Mouse (Mus musculus) T-cell, adult 2 months (primary cell): ENCODE measurements around the gene Gm42688.

Experiments
- DNase-seq: peaks from one replicate; pipeline ENCODE4 v3.0.0; 2022; ENCODE audit warnings: low spot score

Gene Gm42688

GRCm38 (mm10) chr6:83101316-83101687, at the start of gene Gm42688, which contains the start of gene Ccdc142:
TSS of gene Gm42688 (plus strand) at chr6:83101617.
TSS of gene Ccdc142 (plus strand) at chr6:83101601.
- DNase-seq = peak; percentile 88

- DNase-seq = peak; percentile 36
These were observed 48.1 kb upstream of the Gm42688 start for GRCm38 (mm10) chr6:83053136-83053960.

DNA sequence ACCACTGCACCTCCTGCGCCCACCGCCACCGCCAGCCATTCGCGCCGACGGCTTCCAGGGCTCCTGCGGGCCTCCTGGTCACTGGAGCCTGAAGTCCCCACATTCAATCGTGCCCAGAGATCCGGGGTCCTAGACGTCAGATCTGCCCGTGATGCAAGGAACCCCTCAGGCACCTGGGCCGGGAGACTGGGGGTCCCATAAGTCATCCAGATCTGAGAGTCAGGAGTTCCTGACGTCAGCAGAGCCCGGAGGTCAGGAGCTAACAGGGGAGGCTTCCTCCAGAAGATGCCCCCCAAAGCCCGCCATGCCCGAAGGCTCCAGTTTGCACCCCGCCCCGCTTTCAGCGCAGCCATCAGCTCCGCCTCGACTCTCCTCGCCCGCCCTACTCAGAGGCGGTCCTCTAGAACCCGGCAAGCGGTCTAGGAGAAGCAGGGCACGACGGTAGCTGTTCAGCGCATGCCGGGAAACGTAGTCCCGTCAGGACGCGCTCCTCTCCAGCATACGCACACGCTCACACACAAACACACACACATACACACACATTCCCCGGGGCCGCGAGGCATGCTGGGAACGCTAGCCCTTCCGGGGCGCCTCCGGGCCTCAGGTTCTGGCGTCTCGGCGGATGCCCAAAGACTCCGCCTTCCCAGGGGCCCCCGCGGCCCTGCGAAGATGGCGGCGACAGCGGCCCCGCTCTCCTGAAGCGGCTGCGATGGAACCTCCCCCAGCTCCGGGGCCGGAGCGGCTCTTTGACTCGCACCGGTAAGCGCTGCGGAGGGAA, 47.2 kb upstream of the Gm42688 start, which contains the start of gene Aup1:
Gene Aup1, plus strand, starts transcription at position 448 of the 778 bp plus-strand sequence.
- peak; percentile 97 for DNase-seq

GRCm38 (mm10) chr6:83054871-83055431, 46.5 kb upstream of the Gm42688 start, which contains the start of gene Htra2:
TSS of gene Htra2 (minus strand) at chr6:83055273.
- no peak for DNase-seq

DNA sequence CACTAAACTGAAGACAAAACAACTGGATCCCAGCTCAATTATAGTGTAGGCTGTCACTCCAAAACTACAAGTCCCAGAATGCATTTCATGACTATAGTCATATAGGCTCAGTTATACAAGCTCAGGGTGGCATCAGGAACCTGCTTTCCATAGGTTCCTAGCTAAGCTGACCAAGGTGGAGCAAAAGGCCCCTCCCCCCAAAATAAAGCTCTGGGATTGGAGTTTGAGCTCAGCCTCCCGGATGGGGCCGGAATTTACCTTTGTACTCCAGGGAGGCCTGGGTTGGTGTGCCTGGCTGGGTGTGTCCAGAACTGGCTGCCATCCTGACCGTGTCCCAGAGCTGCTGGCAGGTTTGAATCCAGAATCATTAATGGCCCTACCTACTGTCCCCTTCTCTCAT, 43.6 kb upstream of the Gm42688 start, which contains the start of gene Dqx1:
Gene Dqx1, plus strand, starts transcription at position 55 of the 400 bp plus-strand sequence.
- no peak for DNase-seq

- DNase-seq = no peak
These were observed 42.7 kb upstream of the Gm42688 start for GRCm38 (mm10) chr6:83058725-83059124.

DNA sequence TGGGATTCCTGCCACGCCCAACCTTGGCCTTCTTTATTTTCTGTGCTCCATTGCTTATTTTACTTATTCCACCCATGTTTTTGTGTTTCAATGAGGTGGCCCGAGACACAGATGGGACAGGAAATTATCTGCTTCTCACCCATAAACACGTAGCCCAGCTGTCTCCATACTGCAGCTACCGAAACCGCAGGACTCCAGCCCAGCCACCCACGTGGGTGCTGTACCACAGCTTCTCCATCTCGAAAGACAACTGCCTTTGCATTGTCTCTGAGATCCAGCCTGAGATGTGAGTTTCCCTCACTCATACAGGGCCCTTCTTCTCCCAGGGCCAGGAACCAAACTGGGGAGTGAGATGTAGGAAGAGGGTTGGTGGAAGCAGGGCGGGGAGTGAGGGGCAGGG, 35.4 kb upstream of the Gm42688 start:
- DNase-seq = peak; percentile 43

- DNase-seq = no peak
These were observed 35.0 kb upstream of the Gm42688 start for GRCm38 (mm10) chr6:83066441-83066840.

GRCm38 (mm10) chr6:83068221-83068620, 33.2 kb upstream of the Gm42688 start:
- DNase-seq = no peak

DNA sequence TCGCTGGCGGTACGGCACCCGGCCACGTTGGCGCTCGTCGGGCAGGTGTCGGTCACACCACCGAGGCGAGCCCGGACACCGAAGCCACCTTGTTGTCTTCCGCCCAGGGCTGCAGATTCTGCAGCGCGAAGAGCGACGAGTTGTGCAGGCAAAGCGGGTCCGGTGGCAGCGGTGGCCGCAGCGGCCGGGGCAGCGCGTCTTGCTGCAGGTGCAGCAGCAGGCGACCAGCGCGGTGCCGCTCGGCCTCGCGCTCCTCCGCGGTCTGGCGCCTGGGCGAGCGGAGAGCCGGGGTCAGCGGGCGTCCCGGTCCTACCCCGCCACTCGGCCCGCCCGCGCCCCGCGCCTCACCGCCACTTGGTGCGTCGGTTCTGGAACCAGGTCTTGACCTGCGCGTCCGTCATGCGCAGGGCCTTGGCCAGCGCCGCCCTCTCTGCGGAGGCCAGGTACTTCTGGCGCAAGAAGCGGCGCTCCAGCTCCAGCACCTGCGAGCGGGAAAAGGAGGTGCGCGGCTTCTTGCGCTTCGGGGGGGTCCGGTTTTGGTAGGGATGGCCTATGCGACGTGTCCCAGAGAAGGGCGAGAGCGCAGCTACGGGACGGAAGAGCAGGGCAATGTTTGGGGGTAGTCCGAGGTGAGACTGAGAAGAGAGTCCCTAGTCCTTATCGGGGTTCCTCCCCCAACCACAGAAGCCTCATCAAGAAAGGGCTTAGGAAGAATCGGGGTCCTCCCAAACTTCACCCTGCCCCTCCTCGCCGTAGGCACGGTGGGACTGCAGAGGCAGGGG, 32.5 kb upstream of the Gm42688 start:
- DNase-seq = no peak

- no peak for DNase-seq
These were observed 31.8 kb upstream of the Gm42688 start for GRCm38 (mm10) chr6:83069488-83070246.

GRCm38 (mm10) chr6:83070247-83070310, 31.3 kb upstream of the Gm42688 start, which contains the start of gene Tlx2:
TSS of gene Tlx2 (minus strand) at chr6:83070293.
- DNase-seq = no peak

DNA sequence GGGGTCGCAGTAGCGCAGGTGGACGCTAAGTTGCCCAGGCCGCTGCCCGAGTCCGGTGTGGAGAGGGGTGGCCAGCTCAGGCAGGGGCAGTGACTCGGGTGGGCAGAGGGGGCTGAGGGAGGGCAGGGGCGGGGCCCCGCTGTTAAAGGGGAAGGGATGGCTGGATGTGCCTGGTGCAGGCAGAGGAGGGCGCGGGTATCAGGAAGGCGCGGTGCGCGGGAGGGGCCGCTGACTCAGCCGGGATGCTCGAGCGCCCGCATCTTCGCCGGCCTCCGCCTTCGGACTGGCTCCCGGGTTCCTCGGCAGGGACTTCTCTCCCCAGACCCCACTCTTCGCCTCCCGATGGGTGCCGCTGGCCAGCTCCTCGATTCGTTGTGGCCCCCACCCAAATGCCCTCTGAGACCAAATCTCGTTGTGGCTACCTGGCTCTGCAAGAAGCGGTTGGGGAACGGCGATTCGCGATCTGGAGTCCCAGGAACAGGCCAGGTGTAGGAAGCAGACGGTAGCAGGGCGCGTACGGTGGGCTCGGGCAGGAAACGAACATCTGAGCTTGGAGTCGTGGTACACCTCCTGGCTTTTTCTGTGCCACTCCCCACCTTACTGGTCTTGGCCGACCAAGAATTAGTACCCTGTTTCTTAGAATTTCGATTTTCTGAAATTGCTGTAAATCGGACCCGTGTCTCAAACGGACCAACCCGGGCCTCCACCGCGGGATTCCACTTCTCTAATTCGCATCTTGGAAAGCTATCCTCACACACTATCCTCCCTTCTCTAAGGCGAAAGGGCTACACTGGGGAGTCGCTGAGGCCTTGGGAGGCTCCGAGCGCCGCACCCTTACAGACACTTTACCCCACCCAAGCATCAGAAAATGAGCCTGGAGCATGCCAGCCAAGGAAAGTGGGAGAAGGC, 30.9 kb upstream of the Gm42688 start:
- no peak for DNase-seq

- no peak for DNase-seq
These were observed 30.2 kb upstream of the Gm42688 start for GRCm38 (mm10) chr6:83071220-83071619.

- peak; percentile 63 for DNase-seq
These were observed 26.4 kb upstream of the Gm42688 start for GRCm38 (mm10) chr6:83074979-83075378.

GRCm38 (mm10) chr6:83077630-83078323, 23.6 kb upstream of the Gm42688 start, which contains the start of gene Pcgf1:
TSS of gene Pcgf1 (plus strand) at chr6:83077869.
- no peak for DNase-seq

- peak; percentile 97 for DNase-seq
These were observed 23.0 kb upstream of the Gm42688 start for GRCm38 (mm10) chr6:83078324-83078858.

GRCm38 (mm10) chr6:83080210-83080609, 21.2 kb upstream of the Gm42688 start:
- DNase-seq = no peak

DNA sequence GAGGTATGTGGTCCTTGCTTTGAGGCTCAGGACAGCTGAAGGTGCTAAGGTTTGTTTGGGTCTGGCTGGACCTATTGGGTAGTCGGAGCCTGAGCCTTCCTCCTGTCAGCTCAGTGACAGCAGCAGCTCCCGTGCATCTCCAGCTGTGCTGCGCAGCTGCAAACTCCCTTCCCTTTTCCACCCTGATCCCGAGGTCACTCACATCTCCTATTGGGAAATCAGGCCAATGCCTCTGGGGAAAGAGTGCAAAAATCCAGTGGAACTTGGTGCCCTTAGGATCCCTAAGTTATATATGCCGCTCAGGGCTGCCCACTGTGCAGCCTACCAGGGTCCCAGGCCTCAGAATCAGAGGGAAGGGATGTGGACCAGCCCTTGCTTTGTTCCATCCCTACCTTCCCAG, 17.9 kb upstream of the Gm42688 start:
- no peak for DNase-seq
